Mouse (Mus musculus) olfactory bulb, adult 2 months (tissue): ENCODE results near the gene Ddx18. TPM values are rescaled to one million over a fixed set of nuclear protein-coding genes. Genes with fewer than 3 reads are reported as not detected.

Experiments used
- H3K27ac ChIP-seq: fragments of 200-500 bp; 2 replicates; pipeline ENCODE4 v1.5.1; 2012; ENCODE audit warnings: low read depth, low read length; ENCODE audit not compliant: insufficient read depth
- H3K4me1 ChIP-seq: fragments of 200-500 bp; 2 replicates; pipeline ENCODE4 v1.6.1; 2012; ENCODE audit warnings: low read length; ENCODE audit not compliant: control insufficient read depth, insufficient read depth
- H3K4me3 ChIP-seq: fragments of 200-500 bp; 2 replicates; pipeline ENCODE4 v1.5.1; 2012; ENCODE audit warnings: mild to moderate bottlenecking, low read depth, low read length, moderate library complexity; ENCODE audit not compliant: insufficient read depth
- CTCF ChIP-seq: fragments of 200-500 bp; IDR thresholded peaks from 2 replicates; pipeline ENCODE4 v1.5.1; 2012; ENCODE audit warnings: low read depth, mild to moderate bottlenecking, low read length, moderate library complexity; ENCODE audit not compliant: insufficient read depth
- POLR2A ChIP-seq: fragments of 200-500 bp; IDR thresholded peaks from 2 replicates; pipeline ENCODE4 v1.6.1; 2012; ENCODE audit warnings: mild to moderate bottlenecking, low read depth, low read length, moderate library complexity; ENCODE audit not compliant: insufficient read depth
- WGBS: fragments of 180-500 bp; shearing (Covaris S2); methylation state at CpG from one replicate; pipeline ENCODE4 v1.1.7; 2018; 5-methylcytosine and 5-hydroxymethylcytosine counted together
- polyA plus RNA-seq: library from polyadenylated mRNA; stranded (reverse); fragments of >200 nt; gene quantifications from 2 replicates; pipeline ENCODE4 v1.2.4, GENCODE M21; 2012; ENCODE audit warnings: low replicate concordance; ENCODE audit not compliant: missing spikeins, insufficient read depth, insufficient read length

Ddx18 gene
- polyA plus RNA-seq, 1 experiment = not detected

- WGBS = 73% methylated on average over 7 of the region's 7 CpGs
- H3K4me1 ChIP-seq = peaks cover 14% of the 10 kb centered on the region
- H3K4me3 ChIP-seq = no peak overlapping the region
- no peak overlapping the region for H3K27ac ChIP-seq
- TF ChIP-seq POLR2A (no peak), CTCF (no peak)
Observed at GRCm38 (mm10) chr1:121531439-121531838, 36.4 kb downstream of the Ddx18 start.

- peaks cover 14% of the 10 kb centered on the region for H3K4me1 ChIP-seq
- no peak for TF ChIP-seq POLR2A
- no peak for TF ChIP-seq CTCF
- 89% methylated on average over 6 of the region's 6 CpGs for WGBS
- H3K4me3 ChIP-seq = no peak overlapping the region
- no peak overlapping the region for H3K27ac ChIP-seq
Observed at GRCm38 (mm10) chr1:121529286-121529685, 38.5 kb downstream of the Ddx18 start.

DNA sequence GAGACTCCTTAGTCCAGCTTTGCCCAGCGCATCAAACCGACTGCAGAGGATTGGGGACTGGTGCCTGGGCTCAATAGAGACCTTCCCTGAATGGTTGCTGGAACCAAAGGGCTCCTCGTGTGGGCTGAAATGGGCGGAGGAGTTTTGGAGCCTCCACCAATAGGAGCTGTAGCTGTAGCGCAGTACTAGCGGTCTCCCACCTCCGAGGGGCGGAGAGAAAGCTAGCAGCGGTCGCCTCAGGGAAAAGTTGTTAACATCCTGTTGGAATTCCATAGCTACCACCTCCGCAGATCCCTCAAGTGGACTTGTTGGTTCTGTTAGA is 39.4 kb downstream of the Ddx18 start, which contains the start of gene Htr5b:
TSS of gene Htr5b (minus strand) at position 67 of the 322 bp plus-strand sequence.
- H3K4me3 ChIP-seq = peak within 1 kb of the TSS; percentile 37
- WGBS = 1% methylated on average over 11 of the region's 11 CpGs
- TF ChIP-seq POLR2A (no peak), CTCF (no peak)
- no peak within 1 kb of the TSS for H3K27ac ChIP-seq
- peaks cover 14% of the 10 kb centered on the region for H3K4me1 ChIP-seq

GRCm38 (mm10) chr1:121527600-121528398 is 40.0 kb downstream of the Ddx18 start:
- 5% methylated on average over 55 of the region's 55 CpGs for WGBS
- peak overlapping the region; percentile 37 for H3K4me3 ChIP-seq
- H3K27ac ChIP-seq = no peak overlapping the region
- peaks cover 14% of the 10 kb centered on the region for H3K4me1 ChIP-seq
- TF ChIP-seq CTCF = no peak
- TF ChIP-seq POLR2A = no peak

DNA sequence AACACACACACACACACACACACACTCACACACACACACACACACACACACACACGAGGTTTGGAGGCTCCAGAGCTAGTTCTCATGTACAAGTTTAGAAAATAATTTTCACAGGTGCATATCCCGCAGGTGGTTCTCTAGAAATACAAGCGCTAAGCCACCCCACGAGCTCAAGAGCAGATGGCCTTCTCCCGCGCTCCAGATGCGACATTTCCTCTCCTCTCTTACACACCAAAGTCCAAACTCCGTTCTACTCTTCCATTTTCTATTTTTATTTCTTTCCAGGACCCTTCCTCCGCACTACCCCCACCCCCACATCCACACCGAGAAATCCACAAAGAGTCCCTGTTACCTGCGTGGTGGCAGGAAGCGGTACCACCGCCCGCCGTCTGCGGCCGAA is 40.7 kb downstream of the Ddx18 start:
- Histone ChIP-seq H3K4me3 (peak overlapping the region; percentile 37; the same call in 1 of the 2 replicates), H3K4me1 (peaks cover 14% of the 10 kb centered on the region), H3K27ac (no peak overlapping the region)
- WGBS = 50% methylated on average over 17 of the region's 17 CpGs
- no peak for TF ChIP-seq POLR2A
- no peak for TF ChIP-seq CTCF

DNA sequence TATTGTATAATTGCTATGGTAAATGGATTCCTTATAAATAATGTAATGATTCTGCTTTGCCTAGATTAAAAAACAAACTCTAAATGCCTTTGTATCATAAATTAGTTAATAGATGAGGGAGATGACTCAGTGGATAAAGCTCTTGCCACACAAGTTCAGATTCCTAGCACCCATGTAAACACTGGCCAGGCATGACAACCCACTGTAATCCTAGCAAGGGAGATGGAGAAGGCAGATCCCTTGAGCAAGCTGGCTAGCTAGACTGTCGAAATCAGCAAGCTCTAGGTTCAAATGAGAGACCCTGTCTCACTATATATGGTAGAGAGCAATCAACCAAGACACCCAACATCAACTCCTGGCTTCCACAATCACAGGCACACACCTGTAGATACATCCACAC is 49.2 kb downstream of the Ddx18 start:
- H3K27ac ChIP-seq = no peak overlapping the region
- TF ChIP-seq POLR2A (no peak), CTCF (no peak)
- WGBS = 62% methylated on average over 1 of the region's 1 CpGs
- H3K4me1 ChIP-seq = no peaks in the 10 kb centered on the region
- H3K4me3 ChIP-seq = no peak overlapping the region

- no peak overlapping the region for H3K27ac ChIP-seq
- H3K4me3 ChIP-seq = no peak overlapping the region
- 99% methylated on average over 2 of the region's 2 CpGs for WGBS
- no peak for TF ChIP-seq CTCF
- TF ChIP-seq POLR2A = no peak
- H3K4me1 ChIP-seq = no peaks in the 10 kb centered on the region
Observed at GRCm38 (mm10) chr1:121511966-121512365, 55.8 kb downstream of the Ddx18 start.

DNA sequence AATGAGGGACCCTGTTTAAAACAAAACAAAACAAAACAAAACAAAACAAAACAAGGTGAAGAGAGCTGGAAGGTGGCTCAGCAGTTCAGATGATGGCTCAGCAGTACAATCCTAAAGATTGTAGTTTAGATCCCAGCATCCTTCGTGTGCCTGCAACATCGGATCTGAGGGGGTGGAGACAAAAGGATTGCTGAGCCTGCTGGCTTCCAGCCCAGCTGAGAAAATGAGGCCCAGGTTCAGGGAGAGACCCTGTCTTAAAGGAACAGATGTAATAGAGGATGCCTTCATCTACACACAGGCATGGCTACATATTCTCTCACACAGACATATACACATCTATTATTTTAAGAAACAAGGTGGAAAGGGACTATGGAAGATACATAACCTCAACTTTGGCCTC is 56.6 kb downstream of the Ddx18 start:
- Histone ChIP-seq H3K4me3 (no peak overlapping the region), H3K4me1 (no peaks in the 10 kb centered on the region), H3K27ac (no peak overlapping the region)
- WGBS = 9% methylated on average over 2 of the region's 2 CpGs
- TF ChIP-seq CTCF (no peak), POLR2A (no peak)

- 70% methylated on average over 19 of the region's 19 CpGs for WGBS
- no peak overlapping the region for H3K27ac ChIP-seq
- H3K4me3 ChIP-seq = no peak overlapping the region
- H3K4me1 ChIP-seq = no peaks in the 10 kb centered on the region
- TF ChIP-seq CTCF = no peak
- no peak for TF ChIP-seq POLR2A
Observed at GRCm38 (mm10) chr1:121510420-121511140, 57.2 kb downstream of the Ddx18 start.

- H3K27ac ChIP-seq = no peak overlapping the region
- TF ChIP-seq CTCF = no peak
- TF ChIP-seq POLR2A = no peak
- H3K4me3 ChIP-seq = no peak overlapping the region
- no peaks in the 10 kb centered on the region for H3K4me1 ChIP-seq
- 59% methylated on average over 2 of the region's 2 CpGs for WGBS
Observed at GRCm38 (mm10) chr1:121508729-121509128, 59.1 kb downstream of the Ddx18 start.

Other genes with a start within 250 kb of the Ddx18 start
- gene Insig2, start 235.4 kb downstream of the Ddx18 start, polyA plus RNA-seq = 963 TPM in 1 of 2 replicates, not detected in the other
- gene Ccdc93, start 136.9 kb downstream of the Ddx18 start, polyA plus RNA-seq = not detected in 2 replicates
- not detected in 2 replicates for gene Htr5b, start 39.5 kb downstream of the Ddx18 start, polyA plus RNA-seq